Mouse (Mus musculus) adrenal gland, postnatal 25 days (tissue): Measurements from ENCODE around the gene Kcnh1. TPM values are rescaled to one million over a fixed set of nuclear protein-coding genes. Genes with fewer than 3 reads are reported as not detected.

ENCODE experiments used
- DNase-seq: peaks from one replicate; pipeline ENCODE4 v3.0.0; 2021; ENCODE audit warnings: mixed read lengths
- total RNA-seq: library from RNA; stranded (reverse); gene quantifications from 2 replicates; pipeline ENCODE4 v1.2.3, GENCODE M21; 2021

The Kcnh1 gene
- total RNA-seq, 1 experiment from 2014 or later = 0.30 TPM

DNA sequence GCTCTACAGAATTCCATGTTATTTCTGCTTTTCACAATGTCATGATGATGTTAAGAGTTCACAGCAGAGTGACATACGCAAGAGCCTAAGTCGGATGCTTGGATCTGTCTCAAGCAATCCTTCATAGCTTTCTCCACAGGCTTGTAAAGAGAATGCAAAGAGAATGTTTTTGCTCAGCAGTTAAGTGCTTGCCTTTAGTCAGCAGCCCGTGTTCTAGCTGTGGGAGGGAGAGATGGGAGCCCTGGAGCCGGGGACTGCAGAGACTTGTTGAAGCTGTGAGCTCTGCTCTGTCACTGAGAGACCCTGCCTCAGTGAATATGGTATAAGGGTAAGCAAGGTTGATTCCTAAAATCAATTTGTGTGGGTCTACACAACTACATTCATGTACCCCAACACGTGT lies 78.3 kb downstream of the Kcnh1 start:
- no peak for DNase-seq

DNA sequence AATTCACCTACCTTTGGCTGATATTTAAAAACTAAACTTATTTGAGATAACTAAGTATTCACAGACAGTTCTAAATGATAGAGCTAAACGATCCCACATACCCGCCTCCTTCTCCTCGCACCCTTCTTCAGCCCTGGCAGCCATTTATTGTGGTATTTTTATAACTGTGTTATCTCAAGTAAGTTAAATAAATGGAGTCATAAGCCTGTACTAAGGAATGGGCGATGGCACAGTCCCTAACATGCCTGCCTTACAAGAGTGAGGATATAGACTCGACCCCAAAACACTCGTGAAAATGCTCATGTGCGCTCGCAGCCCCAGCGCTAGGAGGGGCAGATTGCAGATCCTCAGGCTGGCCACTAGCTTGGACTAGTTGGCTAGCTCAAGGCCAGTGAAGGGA lies 79.3 kb downstream of the Kcnh1 start:
- no peak for DNase-seq

DNA sequence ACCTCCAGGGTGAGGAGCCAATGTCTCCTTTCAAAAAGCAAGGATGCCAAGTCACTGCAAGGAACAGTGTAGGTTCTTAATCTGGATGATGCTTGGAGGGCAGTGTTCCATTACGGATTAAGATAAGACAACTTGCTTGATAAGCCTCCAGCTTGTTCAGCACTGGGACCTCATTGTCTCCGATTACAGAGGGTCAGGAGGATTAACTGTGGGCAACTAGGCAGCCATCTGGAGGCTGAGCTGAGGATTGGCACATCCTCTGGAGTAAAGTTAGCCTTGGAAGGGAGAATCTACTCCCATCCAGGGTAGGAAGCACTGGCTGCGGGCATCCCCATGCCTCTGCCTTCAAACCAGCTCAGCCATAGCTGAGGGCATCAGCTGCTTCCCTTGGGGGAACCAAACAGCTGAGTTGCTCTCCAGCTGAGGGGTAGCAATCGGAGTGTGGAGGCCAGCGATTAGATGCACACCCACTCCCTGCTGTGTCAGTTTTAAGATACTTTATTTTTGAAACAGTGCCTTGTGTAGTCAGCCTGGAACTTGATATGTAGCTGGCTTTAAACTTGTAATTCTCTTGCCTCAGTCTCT lies 87.3 kb downstream of the Kcnh1 start:
- DNase-seq = no peak

DNA sequence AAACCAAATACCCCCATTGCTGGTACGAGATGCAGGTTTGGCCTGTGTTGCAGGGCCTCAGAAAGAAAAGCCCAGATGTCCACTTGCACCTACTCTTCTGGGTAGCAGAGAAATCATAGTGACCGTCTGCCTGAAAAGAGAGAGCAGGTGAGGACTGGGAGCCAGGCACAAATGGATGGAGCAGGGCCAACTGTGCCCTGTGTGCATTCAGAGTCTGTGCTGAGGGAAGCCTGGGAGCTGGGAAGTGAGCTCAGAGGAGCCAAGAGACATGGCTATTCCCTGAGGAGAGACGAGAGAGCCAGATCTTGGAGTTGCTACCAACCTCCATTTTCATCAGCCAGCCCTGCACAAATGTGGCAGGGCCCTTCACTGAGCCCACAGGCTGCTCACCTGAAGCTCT lies 93.8 kb downstream of the Kcnh1 start:
- DNase-seq = no peak

DNA sequence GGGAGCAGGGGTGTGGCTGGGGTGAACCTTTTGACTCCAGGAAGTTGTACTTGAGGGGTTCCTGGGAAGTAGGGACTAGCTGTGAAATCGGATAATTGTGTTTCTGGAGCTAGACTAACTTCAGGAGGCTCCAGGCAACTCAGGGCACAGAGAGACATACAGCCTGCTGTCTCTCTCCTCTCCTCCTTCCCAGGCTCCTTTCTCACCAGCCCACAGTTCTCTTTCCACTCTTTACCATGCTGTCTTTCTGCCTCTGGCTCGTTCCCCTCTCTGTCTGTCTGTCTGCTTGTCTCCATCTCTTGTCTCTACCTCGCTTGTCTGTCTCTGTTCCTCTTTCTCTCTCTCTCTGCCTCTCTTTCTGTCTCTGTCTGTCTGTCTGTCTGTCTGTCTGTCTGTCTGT lies 94.4 kb downstream of the Kcnh1 start:
- no peak for DNase-seq

DNA sequence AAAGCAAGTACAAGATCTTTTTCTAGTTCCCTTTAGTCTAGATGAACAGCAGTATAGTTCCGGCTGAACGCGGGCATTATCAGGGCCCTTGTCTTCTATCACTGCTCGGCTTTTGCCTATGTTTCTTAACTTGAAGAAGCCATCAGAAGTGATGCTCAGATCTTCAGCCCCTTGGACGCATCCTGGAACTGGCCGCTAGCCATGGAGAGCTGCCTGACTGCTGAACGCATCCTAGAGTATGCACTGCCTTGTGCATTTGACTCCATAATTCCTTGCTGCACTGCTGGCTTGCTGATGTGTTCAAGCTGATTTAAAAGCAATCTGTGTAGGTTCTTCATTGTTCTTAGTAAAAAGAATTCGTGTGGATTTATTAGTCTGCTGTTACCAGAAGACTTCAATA lies 97.9 kb downstream of the Kcnh1 start:
- no peak for DNase-seq

DNA sequence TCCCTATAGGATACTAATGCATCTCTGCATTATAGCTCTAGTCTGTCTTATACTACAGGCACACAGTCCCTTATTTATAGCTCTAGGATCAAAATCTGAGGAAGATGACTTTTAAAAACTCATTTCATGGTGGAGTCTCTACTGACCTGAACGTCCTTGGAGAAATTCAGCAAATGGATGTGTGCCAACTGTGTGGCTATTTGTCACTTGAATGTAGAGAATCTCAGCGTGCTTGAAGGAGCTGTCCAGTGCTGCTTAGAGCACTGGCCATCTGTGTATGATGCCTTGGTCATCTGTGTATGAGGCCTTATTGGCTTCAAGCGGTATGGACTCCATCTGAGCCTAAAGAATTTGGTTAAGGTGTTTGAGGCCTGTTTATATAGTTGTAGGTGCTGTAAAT lies 100.7 kb downstream of the Kcnh1 start:
- no peak for DNase-seq

DNA sequence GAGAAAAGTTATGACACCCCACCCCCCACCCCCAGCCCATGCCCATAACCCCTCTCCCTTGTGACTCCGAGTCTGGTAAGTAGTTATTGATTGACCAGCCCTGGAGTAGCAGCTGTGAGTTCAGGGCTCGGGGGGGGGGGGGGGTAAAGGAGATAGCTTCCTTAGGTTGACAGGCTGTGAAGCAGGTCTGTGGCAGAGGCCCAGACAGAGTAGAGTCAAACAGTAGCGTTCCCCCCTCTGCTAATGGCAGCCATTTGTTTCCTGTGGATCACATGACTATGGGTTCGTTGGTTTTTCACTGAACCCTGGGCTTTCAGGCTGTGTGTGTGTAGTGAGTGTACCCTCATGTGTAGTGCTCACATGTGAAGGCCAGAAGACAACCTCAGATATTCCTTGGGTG lies 102.8 kb downstream of the Kcnh1 start:
- no peak for DNase-seq

DNA sequence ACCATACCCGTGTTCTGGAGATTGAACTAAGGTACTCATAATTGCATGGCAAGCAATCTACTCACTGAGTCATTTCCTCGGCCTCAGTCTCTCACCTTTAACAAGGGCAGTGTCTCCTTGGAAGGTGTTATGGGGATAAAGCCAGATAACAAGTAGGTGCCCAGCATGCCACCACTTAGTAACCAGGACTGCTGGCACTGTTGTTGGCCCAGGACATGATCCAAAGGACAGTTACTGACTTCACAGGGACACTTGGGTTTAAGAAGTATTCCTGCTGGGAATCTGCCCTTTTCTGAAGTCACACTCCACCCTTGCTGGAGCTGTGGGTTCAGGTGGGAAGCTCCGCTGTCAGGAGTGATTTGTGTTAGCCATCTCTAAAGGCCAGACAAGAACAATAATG lies 103.3 kb downstream of the Kcnh1 start:
- no peak for DNase-seq

DNA sequence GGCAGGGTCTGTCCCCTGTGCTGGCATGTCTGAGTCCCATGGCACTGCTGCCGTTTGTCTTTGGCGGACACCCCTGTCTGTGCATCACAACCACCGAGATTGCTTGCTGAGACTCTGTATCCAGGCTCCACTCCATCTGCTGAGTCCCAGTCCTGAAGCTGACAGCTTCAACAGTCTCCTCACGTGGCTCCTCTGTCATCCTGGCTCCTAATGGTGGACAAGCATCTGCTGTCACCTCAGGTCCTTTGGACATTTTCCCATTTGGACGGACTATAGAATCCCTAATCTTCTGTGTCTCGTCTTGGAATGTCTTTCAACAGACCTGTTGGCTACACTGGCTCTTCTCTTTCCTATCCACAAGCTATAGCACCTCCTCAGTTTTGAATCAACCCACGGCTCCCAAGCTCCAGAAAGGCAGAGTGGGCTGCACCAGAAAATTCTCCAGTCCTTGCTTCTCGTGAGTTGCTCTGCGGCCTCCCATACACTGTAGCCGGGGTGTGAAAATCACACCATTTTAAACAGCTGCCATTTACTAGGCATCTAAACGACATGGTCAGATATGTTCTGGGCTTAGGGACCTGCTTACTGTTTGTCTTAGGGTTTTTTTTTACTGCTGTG lies 104.8 kb downstream of the Kcnh1 start:
- no peak for DNase-seq

DNA sequence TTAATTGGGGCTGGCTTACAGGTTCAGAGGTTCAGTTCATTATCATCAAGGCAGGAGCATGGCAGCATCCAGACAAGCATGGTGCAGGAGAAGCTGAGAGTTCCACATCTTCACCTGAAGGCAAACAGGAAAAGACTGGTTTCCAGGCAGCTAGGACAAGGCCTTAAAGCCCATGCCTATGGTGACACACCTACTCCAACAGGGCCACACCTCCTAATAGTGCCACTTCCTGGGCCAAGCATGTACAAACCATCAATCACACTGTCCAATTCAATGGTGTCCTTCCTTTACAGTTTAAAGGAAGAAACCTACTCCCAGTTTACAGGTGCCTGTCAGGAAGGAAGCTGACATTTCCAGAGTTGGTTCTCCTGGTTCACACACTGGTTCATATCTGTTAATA lies 105.3 kb downstream of the Kcnh1 start:
- DNase-seq = no peak

DNA sequence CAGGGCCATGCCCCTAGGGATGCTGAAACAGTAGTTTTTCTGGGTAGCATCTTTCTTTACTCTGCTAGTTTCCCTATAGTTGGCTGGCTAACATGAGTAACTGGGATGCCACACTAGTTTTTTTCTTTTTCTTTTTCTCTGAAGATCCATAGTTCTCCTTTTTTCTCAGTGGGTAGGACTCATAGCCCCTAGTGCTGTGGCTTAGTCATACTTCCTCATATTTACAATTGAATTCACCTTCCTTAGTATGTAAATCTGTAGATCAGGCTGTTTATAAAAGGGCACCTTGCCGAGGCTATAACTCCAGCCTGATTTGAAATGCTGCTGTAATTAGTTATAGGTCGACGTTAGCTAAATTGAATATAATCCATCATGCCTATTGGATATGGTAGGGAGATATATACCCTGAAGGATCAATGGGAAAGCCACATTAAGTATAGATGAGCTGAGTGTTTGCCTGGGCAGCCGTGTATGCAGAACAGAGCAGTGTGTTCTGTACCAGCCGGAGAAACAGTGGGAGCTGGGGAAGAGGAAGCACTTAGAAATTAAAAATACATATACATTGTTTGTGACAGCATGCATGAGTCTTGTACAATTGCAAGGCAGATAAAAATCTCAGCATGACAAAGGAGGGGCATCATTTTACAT lies 107.0 kb downstream of the Kcnh1 start:
- no peak for DNase-seq

DNA sequence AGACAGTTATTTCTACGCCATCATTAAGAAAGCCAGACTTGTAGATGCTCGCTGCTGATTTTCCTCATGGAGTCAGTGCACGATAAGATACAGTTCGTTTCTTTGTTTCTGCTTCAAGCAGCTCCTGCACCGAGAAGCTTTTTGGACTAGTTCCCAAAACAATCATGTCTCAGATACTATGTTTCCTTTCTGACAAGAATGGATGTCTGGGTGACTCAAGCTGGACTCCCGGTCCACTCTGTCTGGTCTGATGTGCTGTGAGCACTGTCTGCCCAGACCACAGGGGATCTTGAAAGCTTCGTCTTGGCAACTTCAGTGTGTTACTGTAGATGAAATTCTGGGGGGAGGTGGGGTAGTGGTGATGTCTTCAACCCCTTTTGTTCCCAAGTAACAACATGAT lies 109.8 kb downstream of the Kcnh1 start:
- no peak for DNase-seq

DNA sequence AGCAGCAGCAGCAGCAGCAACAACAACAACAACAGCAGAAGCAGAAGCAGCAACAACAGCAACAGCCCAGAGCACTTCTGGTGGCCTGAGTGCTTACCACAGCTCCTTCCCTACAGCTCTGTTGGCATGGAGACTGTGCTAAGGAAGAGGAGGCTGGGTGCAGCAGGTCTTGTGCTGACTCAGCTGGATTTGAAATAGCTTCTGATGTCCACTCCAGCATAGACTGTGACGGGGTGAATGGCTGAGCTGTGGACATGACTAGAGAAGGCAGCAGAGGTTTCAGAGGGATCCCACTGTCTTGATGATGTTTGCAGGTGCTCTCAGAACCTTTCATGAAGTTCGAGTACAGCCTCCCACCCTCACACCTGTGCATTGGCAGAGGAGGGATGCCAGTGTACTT lies 113.0 kb downstream of the Kcnh1 start:
- DNase-seq = no peak

DNA sequence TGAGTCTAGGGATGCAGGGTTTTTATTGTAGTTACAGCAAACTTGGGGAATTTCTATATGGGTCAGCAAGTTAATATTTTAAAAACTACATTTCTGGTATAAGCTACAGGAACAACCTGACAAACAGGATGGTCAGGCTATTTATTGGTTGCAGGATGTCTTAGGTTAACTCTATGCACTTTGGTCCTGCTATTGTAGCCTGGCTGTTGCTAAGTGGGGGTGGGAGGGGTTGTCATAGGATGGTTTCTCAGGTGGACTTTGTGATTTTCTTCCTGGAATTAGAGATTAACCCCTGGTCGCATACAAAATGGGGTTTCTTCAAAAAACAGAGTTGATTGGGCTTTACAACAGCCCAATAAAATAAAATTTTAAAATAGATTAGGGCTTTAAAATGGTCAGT lies 114.6 kb downstream of the Kcnh1 start:
- DNase-seq = no peak

DNA sequence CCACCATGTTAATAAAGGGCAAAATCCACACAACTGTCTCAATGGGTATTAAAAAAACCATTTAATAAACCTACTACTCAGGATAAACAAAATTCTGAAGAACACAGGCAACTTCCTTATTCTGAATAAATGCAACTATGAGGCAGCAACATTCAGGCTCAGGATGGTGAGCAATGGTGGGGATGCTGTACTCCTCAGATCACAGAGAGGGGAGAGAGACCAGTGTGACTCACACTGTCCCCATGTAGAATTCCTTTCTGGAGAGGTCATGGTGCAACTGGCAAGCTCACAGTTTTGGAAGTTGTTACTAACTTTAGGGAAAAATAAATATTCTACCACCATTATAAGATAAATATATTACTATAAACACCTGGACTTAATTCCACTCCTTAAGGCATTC lies 116.5 kb downstream of the Kcnh1 start:
- no peak for DNase-seq

DNA sequence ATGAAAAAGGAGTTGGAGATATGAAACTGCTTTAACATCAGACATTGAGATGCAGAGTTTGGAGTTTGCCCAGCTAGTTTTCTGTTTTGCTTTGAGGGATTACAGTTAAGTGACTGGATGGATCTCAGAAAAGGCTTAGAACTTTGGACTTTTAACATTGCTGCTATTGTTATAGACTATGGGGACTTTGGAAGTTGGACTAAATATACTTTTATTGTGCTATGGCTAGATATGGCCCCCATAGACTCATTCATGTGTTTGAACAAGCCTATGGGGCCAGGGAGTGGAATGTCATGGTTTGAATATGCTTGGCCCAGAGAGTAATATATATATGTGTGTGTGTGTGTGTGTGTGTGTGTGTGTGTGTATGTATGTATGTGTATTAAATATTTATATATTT lies 120.7 kb downstream of the Kcnh1 start:
- DNase-seq = no peak

DNA sequence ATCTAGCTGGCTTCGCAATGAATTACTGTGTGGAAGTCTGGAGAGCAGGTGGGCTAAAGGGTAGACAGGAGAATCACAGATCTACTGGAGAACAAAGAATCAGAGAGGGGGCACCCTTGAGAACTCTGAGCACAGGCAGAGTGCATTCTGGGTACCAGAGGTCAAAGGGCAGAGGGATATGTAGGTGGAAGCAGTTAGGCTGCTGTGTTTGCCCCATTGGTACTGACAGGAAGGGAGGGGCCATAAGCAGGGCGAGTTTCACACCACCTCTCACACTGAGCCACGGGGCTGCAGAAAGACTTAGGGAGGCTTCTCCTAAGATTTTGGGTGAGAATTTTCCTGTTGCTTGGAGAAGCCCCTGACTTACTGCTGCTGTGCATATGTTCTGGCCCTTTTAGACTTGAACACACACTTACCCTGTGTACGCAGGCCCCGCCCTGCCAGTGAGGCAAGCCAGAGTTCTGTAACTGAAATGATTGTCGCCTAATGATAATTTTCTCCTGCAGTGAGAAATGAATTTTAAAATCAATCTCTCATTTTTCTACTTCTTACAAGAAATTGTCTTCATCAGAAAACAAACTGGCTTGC lies 121.4 kb downstream of the Kcnh1 start:
- DNase-seq = no peak

DNA sequence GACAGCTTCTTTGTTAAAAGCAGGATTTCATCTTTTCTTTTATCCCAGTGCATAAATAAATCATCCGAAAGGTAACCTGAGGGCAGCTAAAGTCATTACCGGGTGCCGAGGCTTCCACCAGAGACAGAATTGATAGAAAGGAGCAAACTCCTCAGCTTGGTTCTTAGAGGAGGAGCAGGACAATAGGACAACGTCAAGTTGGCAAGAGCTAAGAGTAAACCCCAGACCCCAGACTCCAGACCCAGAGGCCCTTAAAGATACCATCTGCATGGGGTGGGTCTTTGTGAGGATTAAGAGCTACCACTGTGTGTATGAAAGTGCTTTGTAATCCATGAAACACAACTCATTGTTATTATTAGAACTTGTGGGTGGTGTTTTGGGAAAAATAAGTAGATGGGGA lies 121.9 kb downstream of the Kcnh1 start:
- DNase-seq = no peak

DNA sequence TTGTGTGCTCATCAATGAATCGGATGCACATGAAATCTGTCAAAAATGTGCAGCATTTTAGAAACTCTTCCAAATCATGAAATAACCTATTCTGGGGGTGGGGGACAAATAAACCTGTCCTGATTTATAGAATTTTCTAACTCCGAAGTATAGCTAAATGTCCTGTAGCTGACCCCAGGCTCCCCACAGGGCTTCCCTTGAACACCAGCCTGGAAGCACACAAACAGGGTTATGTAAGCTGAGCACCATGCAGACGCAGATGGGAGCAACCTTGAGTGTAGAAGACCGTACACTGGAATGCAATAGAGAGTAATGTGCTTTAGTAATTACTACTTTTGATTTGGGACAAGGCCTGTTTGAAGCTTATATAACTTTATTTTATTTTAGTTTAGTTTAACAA lies 122.4 kb downstream of the Kcnh1 start:
- no peak for DNase-seq

DNA sequence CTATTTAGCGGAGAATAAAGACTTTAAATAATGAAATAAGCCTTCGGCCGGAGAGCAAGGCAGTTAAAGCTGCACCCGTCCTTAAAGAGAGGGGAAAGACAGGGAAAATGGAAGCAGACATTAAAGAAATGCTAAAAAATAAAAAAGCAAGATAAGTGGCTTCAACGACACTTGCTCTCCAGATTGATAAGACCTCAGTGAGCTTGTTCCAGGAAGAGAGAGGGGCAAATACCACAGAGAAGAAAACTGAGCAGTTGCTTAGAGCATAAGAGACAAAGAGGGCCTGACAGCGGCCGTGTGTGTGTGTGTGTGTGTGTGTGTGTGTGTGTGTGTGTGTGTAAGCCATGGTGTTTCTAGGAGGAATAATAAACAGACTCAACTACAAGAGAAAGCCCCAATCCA lies 123.0 kb downstream of the Kcnh1 start:
- DNase-seq = no peak

DNA sequence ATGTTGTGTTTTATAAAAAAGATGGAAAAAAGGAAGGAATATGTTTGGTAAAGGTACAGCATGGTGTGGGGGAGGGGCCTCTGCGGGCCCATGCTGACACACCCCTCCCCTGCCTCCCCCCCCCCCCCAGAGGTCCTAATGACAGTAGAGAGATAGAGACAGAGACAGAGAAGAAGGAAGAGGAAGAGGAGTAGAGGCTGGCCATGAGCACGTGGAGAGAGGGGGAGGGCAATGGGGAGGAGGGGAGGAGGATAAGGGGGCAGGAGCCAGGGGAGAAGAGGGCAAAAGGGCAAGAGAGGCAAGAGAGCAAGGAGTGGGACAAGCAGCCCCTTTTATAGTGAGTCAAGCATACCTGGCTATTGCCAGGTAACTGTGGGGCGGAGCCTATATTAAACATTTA lies 123.5 kb downstream of the Kcnh1 start:
- DNase-seq = no peak

DNA sequence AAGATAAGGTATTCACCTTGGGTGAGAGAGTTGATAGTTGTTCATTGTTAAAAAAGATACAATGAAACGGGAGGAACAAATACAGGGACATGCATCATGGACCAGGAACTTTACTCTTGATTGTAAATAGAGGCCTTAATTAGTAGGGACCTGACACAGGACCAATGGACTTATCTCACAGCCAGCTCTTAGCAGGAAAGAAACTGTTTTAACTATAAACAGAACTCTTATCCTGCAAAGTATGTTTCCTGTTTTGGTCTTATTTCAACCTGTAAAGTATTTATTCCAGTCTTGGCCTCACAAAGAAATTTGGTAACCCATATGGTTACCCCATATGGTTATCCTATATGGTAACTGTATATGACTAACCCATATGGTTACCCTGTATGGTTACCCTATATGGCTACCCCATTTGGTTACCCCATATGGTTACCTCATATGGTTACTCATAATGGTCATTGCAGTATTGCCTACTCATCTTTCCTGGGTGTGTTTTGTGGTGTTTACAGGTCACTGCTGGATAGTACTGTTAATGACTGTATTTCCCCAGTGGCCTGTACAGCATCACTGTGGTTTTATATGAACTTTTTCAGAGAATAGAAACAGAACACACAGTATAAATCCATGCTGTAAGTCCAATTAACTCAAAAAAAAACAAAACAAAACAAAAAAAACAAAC lies 125.0 kb downstream of the Kcnh1 start:
- DNase-seq = no peak
